Mouse (Mus musculus): ENCODE data around the gene Cacybp. TPM values are rescaled to one million over a fixed set of nuclear protein-coding genes. Genes with fewer than 3 reads are reported as not detected.

Gene Cacybp
- polyA plus RNA-seq, 1 experiment from 2014 or later: 268 TPM

GRCm38 (mm10) chr1:160212123-160212691, 468 bp downstream of the Cacybp start:
- no peaks in the 10 kb centered on the region for H3K27me3 ChIP-seq
- peaks cover 7% of the 10 kb centered on the region; the same call in 1 of the 2 replicates for H3K36me3 ChIP-seq
- peak overlapping the region; percentile 85 for H3K4me3 ChIP-seq
- H3K9me3 ChIP-seq: no peaks in the 10 kb centered on the region
- peak overlapping the region; percentile 99 for H3K27ac ChIP-seq (replicated peaks)
- peak overlapping the region; percentile 70 for H3K4me2 ChIP-seq (replicated peaks)
- WGBS: 0% methylated on average over 43 of the region's 45 CpGs
- peak overlapping the region; percentile 96 for H3K9ac ChIP-seq (replicated peaks)
- peak; percentile 80 for ATAC-seq (ENCODE audit: low FRiP score, low read depth)
- H3K4me1 ChIP-seq: peaks cover 23% of the 10 kb centered on the region

DNA sequence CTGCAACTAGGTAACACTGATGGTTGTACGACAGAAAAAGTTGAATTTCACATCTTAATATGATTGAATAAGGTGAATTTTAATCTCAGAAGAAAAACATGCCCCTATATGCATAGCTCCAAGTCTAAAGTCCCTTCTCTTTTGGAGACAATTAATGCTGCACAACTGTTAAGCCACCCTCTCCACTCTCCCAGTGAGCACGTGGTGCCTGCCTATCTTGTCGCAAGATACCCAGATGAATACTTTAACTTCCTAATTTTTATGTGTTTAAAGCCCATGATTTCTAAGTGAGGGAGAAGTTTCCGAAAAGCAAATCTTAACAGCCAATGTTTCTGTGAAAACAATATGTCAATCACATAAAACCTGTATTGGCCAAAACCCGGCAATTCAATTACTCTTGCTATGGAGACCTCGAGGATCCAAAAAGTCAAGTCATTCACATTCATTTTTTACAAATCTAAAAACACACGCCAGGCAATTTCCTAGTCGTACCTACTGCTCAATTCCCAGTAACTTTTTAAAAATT, 1.0 kb downstream of the Cacybp start:
- Histone ChIP-seq H3K4me2 (replicated peaks) (peak overlapping the region; percentile 70), H3K36me3 (peaks cover 13% of the 10 kb centered on the region), H3K4me3 (peak overlapping the region; percentile 85), H3K9me3 (no peaks in the 10 kb centered on the region), H3K9ac (replicated peaks) (peak overlapping the region; percentile 96), H3K27ac (replicated peaks) (no peak overlapping the region), H3K4me1 (peaks cover 23% of the 10 kb centered on the region), H3K27me3 (no peaks in the 10 kb centered on the region)
- no peak for ATAC-seq (ENCODE audit: low FRiP score, low read depth)
- under 1% methylated on average over 8 of the region's 8 CpGs for WGBS

DNA sequence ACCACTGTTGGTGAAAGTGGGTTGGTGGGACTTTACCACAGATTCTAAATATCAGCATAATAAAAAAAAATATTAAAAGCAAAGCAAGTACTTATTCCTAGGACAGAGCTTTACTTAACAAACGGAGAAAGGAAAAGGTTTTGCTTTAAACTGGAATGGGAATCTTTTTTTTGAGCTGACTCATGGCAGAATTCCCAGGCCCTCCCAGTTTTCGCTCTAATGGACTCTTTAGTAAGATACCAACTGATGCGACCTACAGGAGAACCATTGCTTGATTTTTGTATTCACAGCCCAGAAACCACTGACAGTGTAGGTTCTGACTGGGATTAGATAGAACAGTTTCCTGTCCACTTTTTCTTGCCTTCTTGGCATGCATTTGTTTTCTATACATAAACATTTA, 2.1 kb downstream of the Cacybp start:
- Histone ChIP-seq H3K27ac (replicated peaks) (no peak overlapping the region), H3K4me2 (replicated peaks) (peak overlapping the region; percentile 70), H3K4me1 (peaks cover 23% of the 10 kb centered on the region), H3K9me3 (no peaks in the 10 kb centered on the region), H3K27me3 (no peaks in the 10 kb centered on the region), H3K4me3 (peak overlapping the region; percentile 85), H3K36me3 (peaks cover 24% of the 10 kb centered on the region), H3K9ac (replicated peaks) (peak overlapping the region; percentile 37; the same call in 1 of the 2 replicates)
- WGBS: 67% methylated on average over 3 of the region's 3 CpGs
- no peak for ATAC-seq (ENCODE audit: low FRiP score, low read depth)

DNA sequence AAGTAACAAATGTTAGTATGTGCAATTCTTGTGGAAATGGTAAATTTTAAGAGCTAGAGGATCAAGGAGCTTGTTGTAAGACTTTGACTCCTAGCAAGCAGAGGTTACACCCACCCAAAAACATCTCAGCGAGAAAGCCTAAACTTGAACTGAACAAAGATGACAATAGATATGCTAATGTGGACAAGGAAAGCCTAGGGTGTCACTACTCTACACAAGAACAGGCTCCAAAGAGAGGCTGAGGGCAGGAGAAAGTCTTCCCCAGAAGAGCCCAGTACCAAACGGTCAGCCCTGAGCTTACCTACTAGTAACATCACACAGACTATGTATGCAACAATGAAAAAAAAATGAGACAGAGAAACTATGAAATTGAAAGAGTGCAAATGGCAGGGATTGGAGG, 2.8 kb downstream of the Cacybp start:
- Histone ChIP-seq H3K4me2 (replicated peaks) (peak overlapping the region; percentile 29), H3K4me1 (peaks cover 23% of the 10 kb centered on the region)
- 17% methylated on average over 2 of the region's 2 CpGs for WGBS

GRCm38 (mm10) chr1:160205486-160205885, 7.2 kb downstream of the Cacybp start:
- ATAC-seq (ENCODE audit: low FRiP score, low read depth): no peak
- no peak overlapping the region for H3K4me3 ChIP-seq
- no peak overlapping the region for H3K9ac ChIP-seq (replicated peaks)
- H3K4me1 ChIP-seq: peaks cover 8% of the 10 kb centered on the region
- H3K4me2 ChIP-seq (replicated peaks): no peak overlapping the region
- no peaks in the 10 kb centered on the region for H3K9me3 ChIP-seq
- H3K27ac ChIP-seq (replicated peaks): no peak overlapping the region
- no peaks in the 10 kb centered on the region for H3K27me3 ChIP-seq
- H3K36me3 ChIP-seq: peaks cover 56% of the 10 kb centered on the region

More for the DNA sequence above, 2.8 kb downstream of the Cacybp start:
- no peaks in the 10 kb centered on the region for H3K9me3 ChIP-seq
- H3K4me3 ChIP-seq: peak overlapping the region; percentile 13; the same call in 1 of the 2 replicates
- no peaks in the 10 kb centered on the region for H3K27me3 ChIP-seq
- H3K36me3 ChIP-seq: peaks cover 30% of the 10 kb centered on the region
- H3K27ac ChIP-seq (replicated peaks): no peak overlapping the region
- H3K9ac ChIP-seq (replicated peaks): no peak overlapping the region
- ATAC-seq (ENCODE audit: low FRiP score, low read depth): no peak

DNA sequence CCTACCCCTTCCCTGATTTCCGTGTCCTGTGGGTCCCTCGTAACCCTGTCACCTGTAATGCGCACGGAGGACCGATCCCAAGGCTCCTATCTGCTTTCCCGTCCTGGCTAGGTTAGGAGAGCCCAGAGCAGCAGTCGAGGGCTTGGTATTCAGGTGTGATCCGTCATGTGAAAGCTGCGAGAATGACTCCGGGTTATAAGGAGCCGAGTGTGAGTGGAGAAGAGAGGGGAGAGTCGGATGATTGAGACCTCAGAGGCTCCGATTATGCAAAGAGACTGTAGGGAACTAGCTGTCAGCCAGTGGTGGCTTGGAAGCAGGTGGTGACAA, 17.4 kb downstream of the Cacybp start:
- WGBS: under 1% methylated on average over 13 of the region's 13 CpGs
- Histone ChIP-seq H3K9ac (replicated peaks) (peak overlapping the region; percentile 84), H3K36me3 (peaks cover 25% of the 10 kb centered on the region), H3K4me3 (peak overlapping the region; percentile 82), H3K27ac (replicated peaks) (peak overlapping the region; percentile 77), H3K4me2 (replicated peaks) (peak overlapping the region; percentile 80), H3K27me3 (no peaks in the 10 kb centered on the region), H3K9me3 (no peaks in the 10 kb centered on the region), H3K4me1 (peaks cover 11% of the 10 kb centered on the region; the same call in 1 of the 2 replicates)
- no peak for ATAC-seq (ENCODE audit: low FRiP score, low read depth)

DNA sequence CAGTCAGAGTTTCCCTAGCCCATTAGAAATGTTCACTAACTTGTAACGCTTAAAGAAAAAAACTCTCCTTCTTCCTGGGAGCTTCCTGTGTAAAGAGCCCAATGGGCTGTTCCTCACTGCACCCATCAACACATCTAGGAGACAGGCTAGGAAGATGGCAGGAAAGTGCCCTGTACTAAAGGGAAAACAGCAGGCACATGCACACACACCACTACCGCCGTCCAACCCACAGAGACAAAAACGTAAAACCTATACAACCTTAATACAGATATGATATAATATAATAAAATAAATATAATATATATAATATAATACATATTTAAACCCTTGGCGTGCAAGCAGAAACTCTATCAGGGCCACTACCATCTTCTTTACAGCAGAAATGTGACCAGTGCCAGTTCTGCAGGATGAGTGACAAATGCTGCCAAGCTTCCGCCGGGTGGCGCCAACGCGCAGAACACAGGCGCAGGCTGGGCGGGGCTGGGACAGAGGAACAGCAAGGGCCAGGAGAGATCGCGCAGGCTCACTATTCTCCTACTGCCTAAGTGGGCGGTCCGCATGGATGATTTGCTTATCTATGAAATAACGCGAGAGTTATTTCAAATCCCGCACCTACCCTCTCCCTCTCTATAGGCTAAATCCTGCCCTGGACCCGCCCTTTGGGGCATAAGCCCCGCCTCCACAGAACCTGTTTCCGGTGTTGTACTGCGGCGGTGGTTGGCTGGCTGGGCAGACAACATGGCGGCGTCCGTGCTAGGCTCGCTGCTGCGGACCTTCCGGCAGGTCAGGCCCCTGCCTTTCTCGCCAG, 17.9 kb downstream of the Cacybp start, which contains the start of gene Mrps14:
Gene Mrps14 (plus strand): TSS at position 687 of the 808 bp plus-strand sequence.
- Histone ChIP-seq H3K4me2 (replicated peaks) (peak within 1 kb of the TSS; percentile 80), H3K4me1 (peaks cover 11% of the 10 kb centered on the region; the same call in 1 of the 2 replicates), H3K4me3 (peak within 1 kb of the TSS; percentile 82), H3K36me3 (peaks cover 22% of the 10 kb centered on the region), H3K27me3 (no peaks in the 10 kb centered on the region), H3K27ac (replicated peaks) (peak within 1 kb of the TSS; percentile 77), H3K9me3 (no peaks in the 10 kb centered on the region), H3K9ac (replicated peaks) (peak within 1 kb of the TSS; percentile 84)
- WGBS: 8% methylated on average over 31 of the region's 31 CpGs
- peak; percentile 100 for ATAC-seq (ENCODE audit: low FRiP score, low read depth)

GRCm38 (mm10) chr1:160184506-160184905, 28.2 kb downstream of the Cacybp start:
- Histone ChIP-seq H3K9ac (replicated peaks) (no peak overlapping the region), H3K4me3 (no peak overlapping the region), H3K9me3 (no peaks in the 10 kb centered on the region), H3K27ac (replicated peaks) (no peak overlapping the region), H3K27me3 (no peaks in the 10 kb centered on the region), H3K4me1 (no peaks in the 10 kb centered on the region), H3K4me2 (replicated peaks) (no peak overlapping the region), H3K36me3 (no peaks in the 10 kb centered on the region)
- WGBS: 22% methylated on average over 5 of the region's 5 CpGs
- peak; percentile 77; the same call in 1 of the 2 replicates for ATAC-seq (ENCODE audit: low FRiP score, low read depth)

DNA sequence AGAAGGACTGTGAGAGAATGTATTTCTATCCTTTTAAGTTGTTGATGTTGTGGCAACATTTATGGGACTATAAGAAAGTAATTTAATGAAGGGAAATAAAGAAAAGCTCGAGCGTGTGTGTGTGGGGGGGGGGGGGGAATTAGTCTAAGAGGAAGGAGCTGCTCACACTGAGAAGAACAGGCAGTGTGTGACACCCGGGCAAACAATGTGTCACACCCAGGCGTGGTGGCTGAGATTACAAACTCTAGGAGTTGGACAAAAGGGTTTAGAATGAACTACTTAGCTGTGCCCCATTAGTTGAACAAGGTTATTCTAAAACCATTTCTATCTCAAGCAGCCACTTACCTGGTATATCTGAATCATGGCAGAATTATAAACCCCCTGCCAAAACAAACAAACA, 31.5 kb downstream of the Cacybp start:
- no peaks in the 10 kb centered on the region for H3K36me3 ChIP-seq
- ATAC-seq (ENCODE audit: low FRiP score, low read depth): no peak
- no peak overlapping the region for H3K9ac ChIP-seq (replicated peaks)
- 78% methylated on average over 4 of the region's 4 CpGs for WGBS
- H3K4me3 ChIP-seq: no peak overlapping the region
- no peaks in the 10 kb centered on the region for H3K9me3 ChIP-seq
- no peak overlapping the region for H3K27ac ChIP-seq (replicated peaks)
- H3K4me2 ChIP-seq (replicated peaks): no peak overlapping the region
- no peaks in the 10 kb centered on the region for H3K4me1 ChIP-seq
- no peaks in the 10 kb centered on the region for H3K27me3 ChIP-seq

DNA sequence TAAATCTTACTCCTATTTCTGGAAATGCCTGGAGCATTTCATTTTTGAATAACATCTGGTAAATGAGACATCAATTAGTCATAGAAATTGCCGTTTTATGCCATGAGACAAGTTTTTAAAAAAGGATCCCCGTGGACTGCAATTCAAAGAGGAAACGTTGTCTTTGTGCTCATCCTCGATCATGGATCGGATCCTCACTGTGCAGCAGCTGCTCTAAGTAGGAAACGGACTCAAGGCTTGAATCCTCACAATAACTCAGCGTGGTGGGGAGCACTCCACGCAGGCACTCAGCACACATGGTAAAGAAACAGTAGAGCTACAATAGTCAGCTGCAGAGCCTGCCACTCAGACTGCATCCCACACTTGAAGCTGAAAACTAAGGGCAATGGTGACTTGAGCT, 35.8 kb downstream of the Cacybp start:
- Histone ChIP-seq H3K4me2 (replicated peaks) (no peak overlapping the region), H3K4me1 (no peaks in the 10 kb centered on the region), H3K4me3 (no peak overlapping the region), H3K27me3 (no peaks in the 10 kb centered on the region), H3K9me3 (no peaks in the 10 kb centered on the region), H3K9ac (replicated peaks) (no peak overlapping the region), H3K36me3 (no peaks in the 10 kb centered on the region), H3K27ac (replicated peaks) (no peak overlapping the region)
- 73% methylated on average over 8 of the region's 8 CpGs for WGBS
- ATAC-seq (ENCODE audit: low FRiP score, low read depth): no peak

- 71% methylated on average over 3 of the region's 5 CpGs for WGBS
- Histone ChIP-seq H3K9ac (replicated peaks) (no peak overlapping the region), H3K27me3 (no peaks in the 10 kb centered on the region), H3K27ac (replicated peaks) (no peak overlapping the region), H3K36me3 (no peaks in the 10 kb centered on the region), H3K4me1 (no peaks in the 10 kb centered on the region), H3K4me3 (no peak overlapping the region), H3K4me2 (replicated peaks) (no peak overlapping the region), H3K9me3 (no peaks in the 10 kb centered on the region)
- ATAC-seq (ENCODE audit: low FRiP score, low read depth): no peak
These were observed 46.1 kb downstream of the Cacybp start for GRCm38 (mm10) chr1:160166600-160166999.

DNA sequence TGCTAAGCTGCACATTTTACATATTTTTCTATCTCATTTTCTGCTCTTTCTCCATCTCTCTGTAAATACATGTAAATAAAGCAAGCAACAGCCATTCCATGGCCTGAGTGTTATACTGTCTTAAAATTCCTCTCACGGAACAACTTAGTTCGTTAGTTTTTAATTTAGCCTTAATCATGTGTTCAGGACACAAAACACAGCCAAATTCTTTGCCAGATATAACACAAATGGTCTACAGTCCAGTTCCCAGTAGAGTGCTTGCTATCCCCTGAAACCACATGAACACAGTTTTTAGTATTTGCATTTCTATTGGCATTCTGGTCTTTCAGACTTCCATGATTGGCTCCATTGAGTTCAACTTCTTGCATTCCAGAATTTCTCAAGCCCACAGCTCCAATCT, 54.5 kb downstream of the Cacybp start:
- Histone ChIP-seq H3K36me3 (no peaks in the 10 kb centered on the region), H3K27me3 (no peaks in the 10 kb centered on the region), H3K27ac (replicated peaks) (no peak overlapping the region), H3K4me1 (no peaks in the 10 kb centered on the region), H3K4me3 (no peak overlapping the region), H3K9ac (replicated peaks) (no peak overlapping the region), H3K4me2 (replicated peaks) (no peak overlapping the region), H3K9me3 (no peaks in the 10 kb centered on the region)
- WGBS: 91% methylated on average over 2 of the region's 2 CpGs
- ATAC-seq (ENCODE audit: low FRiP score, low read depth): no peak

Measured in midbrain, embryonic 12.5 days (tissue).